8 mouse cellular contexts compared by ENCODE assay signal in genomic region chr2:27572928-27573627, GRCm38 (mm10). TPM values are rescaled to one million over a fixed set of nuclear protein-coding genes. Genes with fewer than 3 reads are reported as not detected.
DNase-seq lines count a peak whose midpoint lies in the region; ATAC-seq lines count a peak whose summit lies in the region.

No protein-coding gene starts in this region.

- no peaks in the 10 kb centered on the region for H3K36me3 ChIP-seq in embryonic facial prominence, embryonic 14.5 days (ENCODE audit: control insufficient read depth, insufficient read depth, low read length)
- no peaks in the 10 kb centered on the region for H3K36me3 ChIP-seq in limb, embryonic 12.5 days

- peak; percentile 87 for ATAC-seq in embryonic facial prominence, embryonic 14.5 days (ENCODE audit: low read depth)
- ATAC-seq in limb, embryonic 12.5 days (ENCODE audit: insufficient number of reproducible peaks, insufficient read depth, low FRiP score, low TSS enrichment, low read depth) = peak; percentile 80

- no peaks in the 10 kb centered on the region for H3K27me3 ChIP-seq in embryonic facial prominence, embryonic 14.5 days (replicated peaks; ENCODE audit: control insufficient read depth, insufficient read depth, low read length)
- H3K27me3 ChIP-seq in limb, embryonic 12.5 days = no peaks in the 10 kb centered on the region

- 55% methylated on average over 18 of the region's 18 CpGs for WGBS in embryonic facial prominence, embryonic 14.5 days
- WGBS in limb, embryonic 12.5 days = 56% methylated on average over 18 of the region's 18 CpGs

- no peaks in the 10 kb centered on the region for H3K9me3 ChIP-seq in embryonic facial prominence, embryonic 14.5 days (ENCODE audit: control insufficient read depth, low read length)
- no peaks in the 10 kb centered on the region for H3K9me3 ChIP-seq in limb, embryonic 12.5 days

- DNase-seq in cerebellum, postnatal 25 days = peak; percentile 20 to 51
- no peak for DNase-seq in cerebellum, adult 11-12 months
- DNase-seq in embryonic facial prominence, embryonic 14.5 days (ENCODE audit: low spot score) = peak; percentile 90
- DNase-seq in heart, adult 9 months (ENCODE audit: low spot score in 2 of 2) = peak; percentile 76 to 84
- peak; percentile 48 to 54 for DNase-seq in kidney, adult 8-10 months
- peak; percentile 47 for DNase-seq in neural tube, embryonic 10.5 days (ENCODE audit: extremely low spot score, low spot score)
- no peak for DNase-seq in B cell, adult 2 months

- H3K4me3 ChIP-seq in embryonic facial prominence, embryonic 14.5 days (ENCODE audit: low read depth, low read length) = no peak overlapping the region
- H3K4me3 ChIP-seq in limb, embryonic 12.5 days (replicated peaks) = no peak overlapping the region

- H3K4me2 ChIP-seq in embryonic facial prominence, embryonic 14.5 days (ENCODE audit: low read depth, low read length) = no peak overlapping the region
- peak overlapping the region; percentile 7; the same call in 1 of the 2 replicates for H3K4me2 ChIP-seq in limb, embryonic 12.5 days

- peak overlapping the region; percentile 46; the same call in 1 of the 2 replicates for H3K27ac ChIP-seq in embryonic facial prominence, embryonic 14.5 days (replicated peaks; ENCODE audit: low read depth, low read length)
- peak overlapping the region; percentile 62 for H3K27ac ChIP-seq in limb, embryonic 12.5 days

- peaks cover 17% of the 10 kb centered on the region for H3K4me1 ChIP-seq in embryonic facial prominence, embryonic 14.5 days (ENCODE audit: control insufficient read depth, insufficient read depth, low read length)
- H3K4me1 ChIP-seq in limb, embryonic 12.5 days (replicated peaks) = peaks cover 28% of the 10 kb centered on the region

- no peak overlapping the region for H3K9ac ChIP-seq in embryonic facial prominence, embryonic 14.5 days (ENCODE audit: low read depth, low read length)
- H3K9ac ChIP-seq in limb, embryonic 12.5 days (replicated peaks) = no peak overlapping the region

RNA-seq across cellular contexts. Expression of gene Wdr5, which starts 58.1 kb away (rescaled TPM):
- 50.1 and 54.1 TPM in 2 replicates for polyA plus RNA-seq in embryonic facial prominence, embryonic 14.5 days (2014; fragmentation: Nextera tagmentation; extraction: Ambion mirVana)
- polyA plus RNA-seq in limb, embryonic 12.5 days (2016; fragmentation: Nextera tagmentation; extraction: Ambion mirVana) = 72.1 and 73.5 TPM in 2 replicates

Comparison
In these comparisons a context has a peak if more than half of its experiments do, and no peak if none do; other contexts are left out.
1. DNase-seq: peak in cerebellum, postnatal 25 days (2 of 2), embryonic facial prominence, embryonic 14.5 days (single experiment), heart, adult 9 months (2 of 2), kidney, adult 8-10 months (2 of 2) and neural tube, embryonic 10.5 days (single experiment); none in cerebellum, adult 11-12 months (single experiment) and B cell, adult 2 months (0 of 2).